Mouse (Mus musculus): ENCODE results near the gene 2310061I04Rik.

2310061I04Rik gene

GRCm38 (mm10) chr17:35916297-35917142 lies 19.3 kb upstream of the 2310061I04Rik start, which contains the start of the genes Mrps18b and Ppp1r10:
Gene Mrps18b (minus strand): TSS chr17:35916389.
Gene Ppp1r10 (plus strand): TSS chr17:35916434.
- peak; percentile 98 for DNase-seq (ENCODE audit: low spot score in 2 of 2)

DNA sequence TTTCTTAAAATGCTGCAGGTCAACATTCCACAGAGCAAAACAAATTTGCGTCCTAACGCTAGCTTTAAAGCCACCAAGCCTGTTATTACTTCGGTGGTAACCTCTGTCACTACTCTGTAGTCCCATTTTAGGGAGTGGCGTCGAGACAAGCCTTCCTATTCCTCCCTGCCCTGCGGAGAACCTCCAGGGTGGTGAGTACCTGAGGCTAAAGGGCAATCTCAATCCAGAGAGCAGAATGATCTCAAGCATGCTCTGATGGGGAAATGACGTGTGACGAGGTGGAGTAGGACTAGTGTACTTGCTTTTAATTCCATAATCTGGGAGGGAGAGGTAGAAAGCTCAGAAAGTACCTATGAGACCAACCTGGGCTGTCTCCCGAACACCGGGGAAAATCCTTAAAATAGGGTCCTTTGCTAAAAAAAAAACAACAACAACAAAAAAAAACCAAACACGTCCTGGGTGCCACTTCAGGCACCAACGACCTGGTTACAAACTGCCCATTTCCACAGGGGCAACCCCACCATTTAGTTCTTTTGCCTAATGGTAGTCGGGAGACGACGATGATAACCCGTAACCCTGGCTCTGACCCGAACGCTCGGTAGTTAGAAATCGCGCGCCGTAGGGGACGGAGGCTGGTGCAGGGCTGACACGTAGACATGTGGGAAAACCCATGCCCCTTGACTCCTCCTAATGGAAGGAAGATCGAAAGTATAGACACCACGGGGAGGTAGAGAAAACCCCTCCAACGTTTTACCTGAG lies 18.5 kb upstream of the 2310061I04Rik start:
- DNase-seq (ENCODE audit: low spot score in 2 of 2): no peak

GRCm38 (mm10) chr17:35914975-35915374 lies 17.7 kb upstream of the 2310061I04Rik start:
- no peak for DNase-seq (ENCODE audit: low spot score in 2 of 2)

DNA sequence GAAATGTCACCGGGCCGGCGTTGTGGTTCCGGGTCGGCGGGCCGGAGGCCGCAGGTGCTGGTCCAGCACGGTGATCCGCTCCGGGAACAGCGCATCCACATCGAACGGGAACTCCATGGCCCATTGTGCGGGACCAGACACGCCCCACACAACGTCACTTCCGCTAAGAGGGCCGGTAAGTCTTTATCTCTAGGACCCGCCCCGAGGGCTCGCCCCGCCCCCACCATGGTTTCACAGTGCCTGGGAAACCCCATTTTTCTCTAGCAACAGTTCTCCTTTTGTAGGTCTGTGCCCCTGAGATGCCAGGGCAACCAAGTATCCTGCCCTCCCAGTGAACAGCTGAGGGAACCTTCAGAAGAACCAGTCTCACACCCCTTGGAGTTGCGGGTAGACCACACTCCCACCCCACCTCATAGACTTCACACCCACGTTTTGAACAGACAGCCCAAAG lies 12.7 kb upstream of the 2310061I04Rik start, which contains the start of gene Atat1:
Atat1 (minus strand) TSS at position 157 of the 451 bp plus-strand sequence.
- DNase-seq (ENCODE audit: low spot score in 2 of 2): peak; percentile 94 to 99

DNA sequence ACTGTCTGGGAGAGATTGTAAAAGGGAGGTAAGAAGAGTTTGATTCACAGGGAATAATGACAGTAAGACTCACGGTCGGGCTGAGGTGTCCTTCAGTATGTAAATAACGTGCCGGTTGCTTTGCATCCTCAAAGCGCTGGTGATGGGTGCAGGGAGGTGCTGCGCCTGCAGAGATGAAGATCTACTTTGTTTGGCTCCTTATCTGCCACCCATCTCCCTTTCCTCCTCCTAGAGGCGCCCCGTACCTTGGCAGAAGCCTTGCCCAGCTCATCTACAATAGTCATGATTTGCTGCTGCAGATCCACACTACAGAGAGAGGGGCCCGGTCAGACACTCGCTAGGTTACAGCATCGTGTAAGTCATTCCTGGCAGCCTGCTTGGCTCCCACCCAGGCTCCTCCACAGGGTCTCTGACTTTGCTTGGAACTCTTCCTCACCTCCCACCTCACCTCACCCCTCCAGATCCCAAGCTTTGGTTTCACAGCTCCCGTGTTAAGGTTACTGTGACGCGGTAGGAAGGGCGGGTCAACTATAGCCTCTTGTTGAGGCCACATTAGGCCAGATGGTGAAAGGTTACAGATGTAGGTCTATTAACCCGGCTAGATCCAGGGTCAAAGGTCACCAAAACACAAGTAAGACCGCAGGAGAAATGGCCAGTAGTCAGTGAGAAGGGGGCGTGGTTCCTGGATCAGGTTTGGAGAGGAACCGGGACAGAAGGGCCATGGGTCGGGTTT lies 12.1 kb upstream of the 2310061I04Rik start:
- DNase-seq (ENCODE audit: low spot score in 2 of 2): no peak

GRCm38 (mm10) chr17:35907609-35908008 lies 10.4 kb upstream of the 2310061I04Rik start:
- DNase-seq (ENCODE audit: low spot score in 2 of 2): no peak

GRCm38 (mm10) chr17:35905587-35905986 lies 8.4 kb upstream of the 2310061I04Rik start:
- no peak for DNase-seq (ENCODE audit: low spot score in 2 of 2)

GRCm38 (mm10) chr17:35903992-35904355 lies 6.7 kb upstream of the 2310061I04Rik start:
- no peak for DNase-seq (ENCODE audit: low spot score in 2 of 2)

- DNase-seq (ENCODE audit: low spot score in 2 of 2): no peak
Measured at GRCm38 (mm10) chr17:35903343-35903991, 6.2 kb upstream of the 2310061I04Rik start.

- DNase-seq (ENCODE audit: low spot score in 2 of 2): no peak
Measured at GRCm38 (mm10) chr17:35900636-35901035, 3.4 kb upstream of the 2310061I04Rik start.

DNA sequence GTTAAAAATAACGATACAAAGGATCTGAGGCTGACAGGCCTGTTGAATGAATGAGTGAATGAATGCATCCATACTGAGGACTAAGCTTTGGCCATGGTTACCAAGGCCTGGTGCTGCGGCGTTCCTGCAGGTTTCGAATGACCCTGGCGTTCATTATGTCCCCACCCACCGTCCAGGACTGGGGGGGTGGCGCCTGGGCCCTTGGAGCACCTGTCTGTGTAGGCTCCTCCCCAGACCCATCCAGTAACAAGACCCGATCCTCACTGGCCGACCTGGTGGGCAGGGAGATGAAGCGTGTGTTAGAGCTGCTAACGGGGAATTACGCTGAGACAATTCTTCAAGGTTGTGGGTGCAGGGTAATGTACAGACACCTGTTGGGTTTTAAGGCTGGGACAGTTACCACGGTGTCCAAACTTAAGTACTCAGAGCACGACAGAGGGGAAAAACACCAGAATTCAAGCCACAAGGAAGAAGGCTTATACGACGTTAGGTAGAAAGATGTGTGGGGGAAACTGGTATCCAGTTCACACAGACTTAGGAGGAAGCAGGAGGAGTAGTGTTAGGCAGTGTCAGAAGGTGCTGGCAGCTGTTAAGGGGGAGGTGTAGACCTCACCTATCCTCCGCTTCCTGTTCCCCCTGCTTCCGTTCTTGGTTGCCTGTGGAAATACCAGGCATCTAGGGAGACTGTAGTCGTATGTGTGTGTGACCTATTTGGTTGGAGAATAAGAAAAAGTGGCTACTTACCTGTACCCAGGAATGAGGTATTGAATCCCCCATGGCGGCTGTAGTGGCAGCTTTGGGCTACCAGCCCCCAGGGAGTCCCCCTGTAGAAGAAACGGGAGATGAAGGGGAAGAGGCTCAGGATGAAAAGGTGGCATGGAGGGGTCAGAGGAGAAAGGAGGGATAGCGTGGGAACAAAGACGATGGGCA lies 678 bp upstream of the 2310061I04Rik start:
- peak in 1 of 2 experiments; percentile 27 for DNase-seq (ENCODE audit: low spot score in 2 of 2)

DNA sequence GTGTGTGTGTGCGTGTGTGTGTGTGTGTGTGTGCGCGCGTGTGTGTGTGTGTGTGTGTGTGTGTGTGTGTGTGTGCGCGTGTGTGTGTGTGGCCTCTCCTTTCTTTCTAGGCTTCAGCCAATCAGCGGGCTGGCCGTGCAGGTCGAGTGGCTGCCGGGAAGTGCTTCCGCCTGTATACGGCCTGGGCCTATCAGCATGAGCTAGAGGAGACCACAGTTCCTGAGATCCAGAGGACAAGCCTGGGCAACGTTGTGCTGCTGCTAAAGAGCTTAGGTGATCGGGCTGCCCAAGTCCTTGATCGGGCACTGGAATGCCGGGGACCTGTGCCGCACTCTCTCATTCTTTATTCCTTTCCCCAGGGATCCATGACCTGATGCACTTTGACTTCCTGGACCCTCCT lies 9.5 kb downstream of the 2310061I04Rik start:
- DNase-seq (ENCODE audit: low spot score in 2 of 2): no peak

GRCm38 (mm10) chr17:35883777-35884176 lies 13.5 kb downstream of the 2310061I04Rik start:
- no peak for DNase-seq (ENCODE audit: low spot score in 2 of 2)

GRCm38 (mm10) chr17:35882924-35883323 lies 14.3 kb downstream of the 2310061I04Rik start:
- DNase-seq (ENCODE audit: low spot score in 2 of 2): no peak

DNA sequence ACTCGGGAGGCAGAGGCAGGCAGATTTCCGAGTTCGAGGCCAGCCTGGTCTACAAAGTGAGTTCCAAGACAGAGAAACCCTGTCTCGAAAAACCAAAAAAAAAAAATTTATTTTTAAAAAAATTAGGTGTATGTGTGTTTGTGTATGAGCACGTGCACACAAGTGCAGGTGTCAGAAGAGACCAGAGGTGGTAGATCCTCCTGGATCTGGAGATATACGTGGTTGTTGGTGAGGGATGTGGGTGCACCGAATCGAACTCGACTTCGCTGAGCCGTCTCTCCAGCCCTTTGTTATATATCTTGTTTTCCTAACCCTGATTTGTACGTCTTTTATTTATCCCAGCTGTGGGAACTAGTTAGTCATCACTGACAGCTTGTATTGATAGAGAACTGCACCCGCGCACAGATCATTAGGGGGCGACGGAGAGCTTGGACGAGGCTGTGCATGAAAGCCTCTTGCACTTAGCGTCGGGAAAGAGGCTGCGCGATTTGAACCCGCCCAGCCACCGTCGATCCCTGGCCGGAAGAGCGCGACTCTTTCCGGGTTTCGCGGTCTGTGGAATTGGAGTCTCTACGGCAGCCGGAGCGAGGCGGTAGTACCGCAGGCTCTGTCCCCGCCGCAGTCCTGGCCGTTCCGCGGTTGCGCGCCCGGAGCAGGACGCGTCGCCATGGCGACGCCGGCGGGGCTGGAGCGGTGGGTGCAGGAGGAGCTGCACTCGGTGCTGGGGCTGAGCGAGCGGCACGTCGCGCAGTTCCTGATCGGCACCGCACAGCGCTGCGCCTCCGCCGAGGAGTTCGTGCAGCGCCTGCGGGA lies 17.8 kb downstream of the 2310061I04Rik start, which contains the start of gene Dhx16:
Dhx16 (plus strand) TSS at position 575 of the 813 bp plus-strand sequence.
- DNase-seq (ENCODE audit: low spot score in 2 of 2): peak; percentile 89 to 98

GRCm38 (mm10) chr17:35874721-35875120 lies 22.5 kb downstream of the 2310061I04Rik start:
- DNase-seq (ENCODE audit: low spot score in 2 of 2): no peak

GRCm38 (mm10) chr17:35873774-35874519 lies 23.3 kb downstream of the 2310061I04Rik start:
- DNase-seq (ENCODE audit: low spot score in 2 of 2): peak; percentile 87 to 94
